17 mouse cellular contexts compared by ENCODE assay signal in genomic region chr1:19881193-19881592, GRCm38 (mm10).
A peak's percentile ranks its signal among the peaks of the same experiment; 100 is the strongest.
DNase-seq lines count a peak whose midpoint lies in the region; ATAC-seq and TF ChIP-seq lines count a peak whose summit lies in the region.
"Had no signal": no experiment of that assay in that cellular context is flagged by ENCODE, and none has a peak within 500 bp of the region (broad histone marks: within the 10 kb centered on the region; RNA-seq: fewer than 3 reads in every experiment).

No protein-coding gene starts in this region.

- no peaks in the 10 kb centered on the region for H3K36me3 ChIP-seq in forebrain, embryonic 13.5 days (ENCODE audit: poor library complexity, severe bottlenecking)
- H3K36me3 ChIP-seq in forebrain, embryonic 14.5 days (ENCODE audit: control insufficient read depth, insufficient read depth, low read length): no peaks in the 10 kb centered on the region
- no peaks in the 10 kb centered on the region for H3K36me3 ChIP-seq in hindbrain, postnatal 0 days (ENCODE audit: insufficient read depth, low read length)
- no peaks in the 10 kb centered on the region for H3K36me3 ChIP-seq in intestine, postnatal 0 days (ENCODE audit: control insufficient read depth, insufficient read depth)

- no peaks in the 10 kb centered on the region for H3K27me3 ChIP-seq in forebrain, embryonic 13.5 days
- no peaks in the 10 kb centered on the region for H3K27me3 ChIP-seq in forebrain, embryonic 14.5 days (replicated peaks; ENCODE audit: control insufficient read depth, insufficient read depth, low read length)
- no peaks in the 10 kb centered on the region for H3K27me3 ChIP-seq in hindbrain, postnatal 0 days (ENCODE audit: insufficient read depth, low read length)
- no peaks in the 10 kb centered on the region for H3K27me3 ChIP-seq in intestine, postnatal 0 days (replicated peaks; ENCODE audit: control insufficient read depth, insufficient read depth, low read length)

- no peak for DNase-seq in forebrain, embryonic 14.5 days (ENCODE audit: low spot score)
- peak; percentile 16 for DNase-seq in retina, embryonic 14.5 days (ENCODE audit: low spot score)
- no peak for DNase-seq in retina, postnatal 1 day
- peak; percentile 20 for DNase-seq in hindbrain, postnatal 0 days (ENCODE audit: low spot score)
- DNase-seq in left cerebral cortex, adult 9 months (ENCODE audit: low spot score in 2 of 2): no peak
- no peak for DNase-seq in yolk sac, embryonic 10.5 days (ENCODE audit: low spot score)
- DNase-seq: cerebellum, adult 2 months; heart, adult 2 months; heart, postnatal 10 days; kidney, adult 11 months; liver; lung, embryonic 14.5 days; spleen, adult 18-20 months; thymus, postnatal 25 days had no signal

- no peak overlapping the region for H3K27ac ChIP-seq in forebrain, embryonic 13.5 days
- H3K27ac ChIP-seq in forebrain, embryonic 14.5 days (ENCODE audit: low read depth, low read length): no peak overlapping the region
- H3K27ac ChIP-seq in hindbrain, postnatal 0 days: no peak overlapping the region
- H3K27ac ChIP-seq in intestine, postnatal 0 days (ENCODE audit: low read depth, low read length): no peak overlapping the region
- H3K27ac ChIP-seq: heart, adult 2 months had no signal

- H3K9me3 ChIP-seq in forebrain, embryonic 13.5 days (replicated peaks): no peaks in the 10 kb centered on the region
- no peaks in the 10 kb centered on the region for H3K9me3 ChIP-seq in forebrain, embryonic 14.5 days (replicated peaks; ENCODE audit: control insufficient read depth, low read length)
- H3K9me3 ChIP-seq in hindbrain, postnatal 0 days (ENCODE audit: low read length): no peaks in the 10 kb centered on the region
- H3K9me3 ChIP-seq in intestine, postnatal 0 days (ENCODE audit: control insufficient read depth): no peaks in the 10 kb centered on the region

- H3K4me2 ChIP-seq in forebrain, embryonic 13.5 days: 0 out of 2 replicates have a peak overlapping the region, but pooled peaks have one; percentile 18
- H3K4me2 ChIP-seq in forebrain, embryonic 14.5 days (ENCODE audit: low read length): no peak overlapping the region
- H3K4me2 ChIP-seq in hindbrain, postnatal 0 days (ENCODE audit: low read depth, low read length): peak overlapping the region; percentile 47
- H3K4me2 ChIP-seq in intestine, postnatal 0 days (replicated peaks; ENCODE audit: low read depth): no peak overlapping the region
- H3K4me2 ChIP-seq: lung, embryonic 14.5 days had no signal

- H3K9ac ChIP-seq in forebrain, embryonic 13.5 days: no peak overlapping the region
- no peak overlapping the region for H3K9ac ChIP-seq in forebrain, embryonic 14.5 days (ENCODE audit: low read length)
- H3K9ac ChIP-seq in hindbrain, postnatal 0 days (replicated peaks; ENCODE audit: low read length): no peak overlapping the region
- H3K9ac ChIP-seq in intestine, postnatal 0 days (ENCODE audit: low read depth, low read length): no peak overlapping the region
- H3K9ac ChIP-seq: lung, embryonic 14.5 days had no signal

- H3K4me1 ChIP-seq in forebrain, embryonic 13.5 days: no peaks in the 10 kb centered on the region
- H3K4me1 ChIP-seq in forebrain, embryonic 14.5 days (ENCODE audit: control insufficient read depth, insufficient read depth, low read length): no peaks in the 10 kb centered on the region
- no peaks in the 10 kb centered on the region for H3K4me1 ChIP-seq in hindbrain, postnatal 0 days (ENCODE audit: insufficient read depth, low read length)
- no peaks in the 10 kb centered on the region for H3K4me1 ChIP-seq in intestine, postnatal 0 days (replicated peaks; ENCODE audit: control insufficient read depth, insufficient read depth, low read length)

- TF ChIP-seq CTCF in hindbrain, postnatal 0 days (IDR thresholded peaks at IDR 0.05; ENCODE audit: low read depth): no peak
- TF ChIP-seq CTCF in intestine, postnatal 0 days (IDR thresholded peaks at IDR 0.05; ENCODE audit: low read depth): no peak

- 43% methylated on average over 8 of the region's 8 CpGs for WGBS in forebrain, embryonic 13.5 days
- 44% methylated on average over 8 of the region's 8 CpGs for WGBS in forebrain, embryonic 14.5 days
- 28% methylated on average over 8 of the region's 8 CpGs for WGBS in hindbrain, postnatal 0 days
- WGBS in intestine, postnatal 0 days: 81% methylated on average over 8 of the region's 8 CpGs

- no peak overlapping the region for H3K4me3 ChIP-seq in forebrain, embryonic 13.5 days
- H3K4me3 ChIP-seq in forebrain, embryonic 14.5 days (ENCODE audit: low read depth, low read length): no peak overlapping the region
- H3K4me3 ChIP-seq in hindbrain, postnatal 0 days (ENCODE audit: low read length): no peak overlapping the region
- no peak overlapping the region for H3K4me3 ChIP-seq in intestine, postnatal 0 days (ENCODE audit: low read depth, low read length)
- H3K4me3 ChIP-seq: heart, adult 2 months had no signal

- ATAC-seq in forebrain, embryonic 13.5 days: no peak
- no peak for ATAC-seq in forebrain, embryonic 14.5 days
- 0 out of 2 replicates have a peak, but pooled peaks have one; percentile 38 for ATAC-seq in hindbrain, postnatal 0 days
- ATAC-seq in intestine, postnatal 0 days: no peak
- ATAC-seq: Patski had no signal

Comparison
In these comparisons a context has a peak if more than half of its experiments do, and no peak if none do; other contexts are left out.
1. H3K4me2 ChIP-seq: peak in forebrain, embryonic 13.5 days (single experiment) and hindbrain, postnatal 0 days (single experiment); none in forebrain, embryonic 14.5 days (single experiment) and intestine, postnatal 0 days (single experiment).
2. DNase-seq: peak in retina, embryonic 14.5 days (single experiment) and hindbrain, postnatal 0 days (single experiment); none in forebrain, embryonic 14.5 days (single experiment), retina, postnatal 1 day (single experiment), left cerebral cortex, adult 9 months (0 of 2) and yolk sac, embryonic 10.5 days (single experiment).